Comparison of ENCODE assay signal across 16 mouse cellular contexts in genomic region chr7:49243079-49243478, GRCm38 (mm10).
"Had no signal": no experiment of that assay in that cellular context is flagged by ENCODE, and none has a peak within 500 bp of the region (broad histone marks: within the 10 kb centered on the region; RNA-seq: fewer than 3 reads in every experiment).

No protein-coding gene starts in this region.

- H3K9me3 ChIP-seq: limb, embryonic 12.5 days; limb, embryonic 15.5 days had no signal

- H3K4me3 ChIP-seq: limb, embryonic 12.5 days; limb, embryonic 15.5 days had no signal

- H3K36me3 ChIP-seq: limb, embryonic 12.5 days; limb, embryonic 15.5 days had no signal

- H3K27ac ChIP-seq: hindbrain, embryonic 14.5 days; hindbrain, postnatal 0 days; limb, embryonic 12.5 days; limb, embryonic 15.5 days; liver, embryonic 14.5 days had no signal

- H3K9ac ChIP-seq: hindbrain, embryonic 14.5 days; limb, embryonic 12.5 days; limb, embryonic 15.5 days; liver, embryonic 14.5 days; liver, postnatal 0 days had no signal

- ATAC-seq: hindbrain, postnatal 0 days; inflammation-experienced regulatory T-cells, adult 6 months; liver, postnatal 0 days had no signal

- H3K4me2 ChIP-seq: hindbrain, embryonic 14.5 days; limb, embryonic 12.5 days; limb, embryonic 15.5 days; liver, embryonic 11.5 days; midbrain, embryonic 11.5 days had no signal

- DNase-seq: kidney, adult 2 months; kidney, postnatal 25 days; left cerebral cortex, postnatal 4 days; liver, postnatal 0 days; lung, postnatal 4 days; midbrain, embryonic 14.5 days; thymus, adult 18-20 months; thymus, postnatal 36 days had no signal
